Mouse (Mus musculus) 3T3-L1 (cell line): ENCODE measurements around the gene Hs6st3.

Experiments
- DNase-seq: peaks from one replicate; pipeline ENCODE4 v3.0.0-alpha.2; 2015; ENCODE audit warnings: low read depth, low spot score

Gene Hs6st3

GRCm38 (mm10) chr14:119633626-119634025 is 495.5 kb downstream of the Hs6st3 start:
- DNase-seq = no peak

DNA sequence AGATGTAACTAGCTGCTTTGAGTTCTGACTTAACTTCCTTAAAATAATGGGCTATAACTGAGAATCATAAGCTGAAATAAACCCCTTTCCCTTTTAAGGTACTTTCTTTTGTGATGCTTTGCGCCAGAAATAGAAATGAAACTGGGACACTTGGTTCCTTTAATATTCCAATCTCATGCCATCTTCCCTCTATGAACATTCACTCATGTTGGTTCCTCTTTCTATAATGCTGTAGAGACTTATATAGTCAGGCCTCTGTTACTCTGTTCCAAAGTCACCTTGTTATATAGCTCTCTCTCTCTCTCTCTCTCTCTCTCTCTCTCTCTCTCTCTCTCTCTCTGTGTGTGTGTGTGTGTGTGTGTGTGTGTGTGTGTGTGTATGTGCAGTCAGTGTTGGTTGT is 504.7 kb downstream of the Hs6st3 start:
- no peak for DNase-seq

DNA sequence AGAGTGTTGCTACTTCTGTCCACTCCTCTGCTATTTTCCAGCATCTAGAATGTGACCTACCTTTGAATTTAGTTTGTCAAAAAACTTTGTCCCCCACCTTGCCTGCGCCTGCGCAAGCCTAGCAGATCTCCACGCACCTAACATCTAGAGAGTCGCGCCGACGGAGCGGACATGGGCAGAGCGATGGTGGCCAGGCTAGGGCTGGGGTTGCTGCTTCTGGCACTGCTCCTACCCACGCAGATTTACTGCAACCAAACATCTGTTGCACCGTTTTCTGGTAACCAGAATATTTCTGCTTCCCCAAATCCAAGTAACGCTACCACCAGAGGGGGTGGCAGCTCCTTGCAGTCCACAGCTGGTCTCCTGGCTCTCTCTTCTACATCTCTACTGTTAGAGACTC is 505.7 kb downstream of the Hs6st3 start:
- no peak for DNase-seq

DNA sequence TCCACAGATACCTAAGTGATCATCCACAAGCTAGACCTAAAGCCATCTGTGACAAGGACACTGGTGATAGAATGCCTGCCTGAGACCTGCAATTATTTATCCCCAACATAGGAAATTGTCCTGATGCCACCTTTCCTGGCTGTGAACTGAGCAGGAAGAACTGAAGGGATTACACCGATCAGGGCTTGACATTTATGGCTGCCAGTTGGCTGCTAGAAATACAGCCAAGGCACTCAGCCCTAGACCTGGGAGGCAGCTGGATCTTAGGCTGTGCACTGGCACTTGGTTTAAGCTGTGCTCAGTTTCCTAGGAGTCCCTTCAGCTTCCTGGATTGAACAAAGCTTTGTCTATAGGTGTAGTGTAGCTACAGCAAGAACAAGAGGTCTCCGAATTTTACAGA is 518.8 kb downstream of the Hs6st3 start:
- DNase-seq = no peak

DNA sequence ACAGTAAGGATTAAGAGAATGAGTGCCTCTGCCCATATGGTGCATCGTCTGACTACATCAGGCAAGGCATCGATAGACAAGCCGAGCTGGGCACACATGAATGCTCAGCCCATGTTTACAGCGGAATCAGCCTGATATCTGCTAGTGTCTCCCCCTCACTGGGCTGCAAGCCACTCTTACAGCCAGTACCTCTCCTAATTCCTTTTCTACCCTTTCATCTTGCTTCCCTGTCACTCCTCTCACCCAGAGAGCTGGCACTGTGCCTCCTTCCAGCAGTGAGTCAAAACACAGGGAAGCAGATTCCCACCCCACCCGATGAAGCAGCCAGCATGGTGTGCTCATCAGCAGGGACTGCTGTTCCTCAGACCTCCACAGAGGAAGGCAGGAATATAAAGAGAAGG is 527.6 kb downstream of the Hs6st3 start:
- no peak for DNase-seq

GRCm38 (mm10) chr14:119667421-119667820 is 529.3 kb downstream of the Hs6st3 start:
- no peak for DNase-seq

DNA sequence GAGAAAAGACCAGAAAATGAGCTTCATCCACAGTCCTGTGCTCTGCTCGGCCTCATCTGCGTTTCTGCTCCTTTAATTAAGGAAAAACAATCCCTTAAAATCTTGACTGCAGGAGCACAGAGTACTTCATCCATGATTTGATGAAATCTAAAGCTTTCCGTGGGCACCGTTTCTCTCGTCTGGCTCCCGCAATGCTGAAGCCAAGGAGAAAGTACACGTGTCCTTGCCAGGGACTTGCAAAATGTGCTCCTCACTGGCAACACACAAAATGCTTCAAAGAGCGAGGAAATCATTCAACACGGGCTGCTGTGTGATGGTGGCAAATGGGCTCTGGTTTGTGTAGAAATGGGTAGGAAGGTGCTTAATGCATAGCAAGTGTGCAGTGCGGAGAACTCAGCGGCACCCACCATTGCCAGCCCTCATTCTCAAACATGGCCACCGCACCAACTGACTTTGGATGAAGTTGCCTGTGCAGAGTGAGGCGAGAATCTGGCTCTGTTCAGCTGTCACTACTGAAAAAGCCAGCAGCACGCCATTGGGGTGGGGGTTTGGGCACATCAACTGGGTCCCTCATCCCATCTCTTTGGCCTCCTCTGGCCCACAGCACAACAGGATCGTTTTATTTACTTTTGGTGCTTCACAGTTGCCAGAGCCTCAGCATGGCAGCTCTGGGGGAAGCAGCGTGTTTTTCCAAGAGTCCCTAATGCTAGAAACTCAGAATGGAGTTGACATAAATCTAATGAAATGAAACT is 532.9 kb downstream of the Hs6st3 start:
- no peak for DNase-seq

- DNase-seq = no peak
Observed at GRCm38 (mm10) chr14:119678574-119678973, 540.4 kb downstream of the Hs6st3 start.

GRCm38 (mm10) chr14:119680052-119680451 is 541.9 kb downstream of the Hs6st3 start:
- DNase-seq = no peak

GRCm38 (mm10) chr14:119687885-119688284 is 549.7 kb downstream of the Hs6st3 start:
- DNase-seq = no peak

- DNase-seq = no peak
Observed at GRCm38 (mm10) chr14:119699982-119700381, 561.8 kb downstream of the Hs6st3 start.

GRCm38 (mm10) chr14:119714712-119715111 is 576.6 kb downstream of the Hs6st3 start:
- no peak for DNase-seq

- DNase-seq = no peak
Observed at GRCm38 (mm10) chr14:119717323-119717722, 579.2 kb downstream of the Hs6st3 start.

DNA sequence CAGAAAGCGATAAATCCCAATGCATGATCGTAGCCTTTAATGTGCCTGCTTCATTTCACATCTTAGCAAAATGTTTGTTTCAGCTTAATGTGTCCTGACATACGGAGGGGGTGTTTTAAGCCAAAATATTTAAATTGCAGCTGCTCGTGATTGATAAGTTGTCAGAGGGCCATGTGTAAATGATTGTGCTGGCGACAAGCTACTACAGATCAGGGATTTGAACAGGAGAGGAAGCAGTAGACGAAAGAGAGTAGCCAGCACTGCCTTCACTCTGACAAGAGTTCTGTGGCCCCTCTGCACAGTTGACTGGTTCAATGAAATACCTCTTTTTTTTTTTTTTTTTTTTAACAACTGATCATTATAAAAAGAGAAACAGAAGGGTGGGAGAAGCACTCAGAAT is 587.0 kb downstream of the Hs6st3 start:
- DNase-seq = no peak

DNA sequence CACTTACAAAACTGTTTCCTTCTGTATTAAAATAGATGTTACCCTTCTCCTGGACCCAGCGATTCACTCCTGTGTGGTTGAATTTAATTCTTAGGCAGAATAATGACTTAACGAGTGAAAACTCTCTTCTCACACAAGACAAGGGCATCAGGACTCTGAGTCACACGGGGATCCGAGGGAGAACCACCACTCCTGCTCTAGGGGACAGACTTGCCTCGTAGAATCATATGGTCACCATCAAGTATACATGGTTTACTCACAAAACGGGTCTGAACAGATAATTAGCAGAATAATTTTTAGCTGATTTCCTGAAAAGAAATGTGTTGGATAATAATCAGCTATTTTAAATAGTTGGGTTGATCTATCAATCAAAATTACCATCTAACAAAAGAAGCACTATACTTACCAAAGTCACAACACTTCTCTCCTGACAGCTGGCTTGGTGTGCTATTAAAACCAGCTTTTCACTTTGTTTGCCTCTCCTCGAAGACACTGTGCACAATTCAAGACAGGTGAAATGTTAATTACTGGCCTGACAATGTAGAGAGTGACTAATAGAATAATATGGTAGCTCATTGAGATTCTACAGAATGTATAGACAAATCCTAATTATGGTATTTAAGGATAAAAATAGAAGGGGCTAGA is 593.4 kb downstream of the Hs6st3 start:
- no peak for DNase-seq

DNA sequence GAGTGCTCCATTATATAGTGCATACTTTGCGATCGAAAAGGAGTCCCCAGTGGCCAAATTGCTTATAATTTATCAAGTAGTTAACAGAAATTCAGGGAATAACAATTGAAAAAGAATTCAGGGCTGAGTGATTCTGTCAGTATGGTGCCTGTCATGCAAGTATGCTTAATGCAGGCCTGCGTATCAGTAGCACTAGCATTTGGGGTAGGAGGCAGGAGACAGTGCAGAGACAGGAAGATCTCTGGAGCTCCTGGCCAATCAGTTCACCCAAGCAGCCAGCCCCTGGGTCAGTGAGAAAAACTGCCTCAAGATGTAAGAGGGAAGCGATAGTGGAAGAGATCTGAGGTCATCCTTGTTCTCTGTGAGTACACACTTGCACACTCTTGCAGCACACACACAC is 594.1 kb downstream of the Hs6st3 start:
- no peak for DNase-seq

DNA sequence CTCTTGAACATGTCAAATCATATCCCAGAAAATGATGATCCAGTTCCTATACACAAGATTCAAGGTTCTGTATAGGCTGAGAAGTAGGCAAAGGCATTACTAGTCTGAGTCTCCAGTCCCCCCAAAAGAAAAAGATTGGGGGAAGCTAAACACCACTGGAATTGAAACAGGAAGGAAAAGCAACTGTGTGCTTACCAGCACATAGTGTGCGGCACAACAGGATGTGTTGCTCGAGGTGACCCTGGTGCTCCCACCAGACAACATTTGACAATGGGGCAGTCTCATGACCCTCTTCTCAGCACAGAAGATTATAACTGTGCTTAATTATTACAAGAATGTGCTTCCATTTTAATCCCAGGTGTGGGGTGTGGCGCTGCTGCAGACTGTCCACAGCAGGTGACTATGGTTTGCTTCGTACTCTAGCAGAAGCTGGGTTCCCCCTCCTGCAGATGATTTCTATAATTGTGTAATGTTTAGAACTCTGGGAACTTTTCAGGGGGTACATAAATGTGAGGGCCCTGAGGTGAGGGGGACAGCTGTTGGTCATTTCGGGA is 599.3 kb downstream of the Hs6st3 start:
- DNase-seq = no peak

GRCm38 (mm10) chr14:119741791-119742190 is 603.6 kb downstream of the Hs6st3 start:
- DNase-seq = no peak

DNA sequence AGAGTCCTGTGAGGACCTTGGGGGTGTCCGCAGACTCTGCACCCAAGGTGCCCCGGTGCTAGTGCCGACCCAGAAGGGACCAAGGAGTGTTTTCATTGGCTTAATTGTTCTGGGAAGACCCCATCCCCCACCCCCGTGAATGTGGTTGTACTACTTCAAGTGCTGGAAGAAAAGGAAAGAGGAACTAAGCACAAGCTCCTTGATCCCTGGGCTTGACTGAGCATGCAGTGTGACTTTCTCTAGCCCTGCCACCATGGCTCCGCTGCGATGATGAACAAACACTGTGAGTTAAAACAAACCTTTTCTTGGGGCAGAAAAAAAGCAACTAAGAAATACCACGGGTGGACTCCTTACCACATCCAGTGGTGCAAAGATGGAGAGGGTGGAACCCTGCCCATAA is 623.2 kb downstream of the Hs6st3 start:
- no peak for DNase-seq

DNA sequence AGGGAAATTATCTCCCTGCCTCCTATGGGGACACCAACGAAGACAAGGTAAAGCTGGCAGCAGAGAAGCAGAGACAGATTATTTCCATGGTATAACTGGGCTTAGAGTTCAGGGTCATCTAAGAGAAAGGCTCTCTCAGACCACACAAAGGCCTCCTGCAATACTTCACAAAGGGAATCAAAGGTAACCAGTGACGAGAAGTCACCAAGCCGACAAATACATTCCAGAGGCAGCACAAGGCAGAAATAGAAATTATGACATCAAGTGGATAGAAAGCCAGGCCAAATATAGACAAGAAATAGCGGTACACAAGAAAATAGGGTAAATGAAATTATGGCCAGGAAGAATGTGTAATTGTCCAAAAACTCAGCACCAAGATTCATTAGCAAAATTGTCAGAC is 633.9 kb downstream of the Hs6st3 start:
- no peak for DNase-seq

DNA sequence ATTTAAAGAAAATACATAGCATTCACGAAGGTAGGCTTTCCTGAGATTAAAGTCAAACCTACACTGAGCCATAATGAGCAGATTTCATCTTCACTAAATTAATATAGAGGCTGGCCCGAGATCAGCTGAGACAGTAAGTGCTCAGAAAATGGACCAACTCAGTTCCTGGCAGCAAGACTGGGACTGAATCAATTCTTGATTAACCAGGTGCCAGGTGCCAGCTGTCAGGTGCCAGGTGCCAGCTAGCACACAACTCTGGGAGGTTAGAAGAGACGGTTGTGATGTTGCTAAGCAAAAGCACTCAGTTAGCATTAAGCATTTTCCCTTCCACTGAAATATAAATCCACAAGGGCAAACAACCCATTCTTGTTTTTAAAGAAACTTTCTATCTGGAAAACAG is 638.1 kb downstream of the Hs6st3 start:
- DNase-seq = no peak

DNA sequence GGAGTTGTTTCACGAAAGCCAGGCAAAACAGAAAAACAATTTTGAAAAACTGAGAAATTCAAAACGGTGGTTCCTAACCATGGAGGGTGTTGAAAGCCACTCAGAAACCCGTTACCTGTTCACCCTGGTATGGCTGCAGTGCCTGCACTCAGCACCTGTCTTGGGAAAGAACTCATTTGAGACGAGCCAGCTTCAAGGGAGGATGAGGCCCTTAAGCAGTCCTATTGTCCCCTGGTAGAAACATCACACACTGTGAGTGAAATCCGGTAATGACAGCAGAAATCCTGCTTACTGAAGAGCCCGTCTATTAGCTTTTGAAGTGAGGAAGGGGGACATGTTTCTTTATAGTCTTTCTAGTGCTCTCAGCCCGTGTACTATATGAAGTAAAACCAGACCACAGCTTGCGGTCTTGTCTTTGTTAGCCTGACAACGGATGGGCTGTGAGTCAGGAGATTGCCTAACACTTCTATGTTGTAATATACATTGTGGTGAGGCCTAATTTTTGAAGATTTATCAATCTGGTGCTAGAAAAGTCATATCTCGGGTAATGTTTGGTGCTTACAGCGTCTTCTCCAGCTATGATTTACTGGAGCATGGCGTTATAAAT is 641.9 kb downstream of the Hs6st3 start:
- no peak for DNase-seq

GRCm38 (mm10) chr14:119781111-119781510 is 643.0 kb downstream of the Hs6st3 start:
- DNase-seq = no peak
